Comparison of ENCODE assay signal across 11 mouse cellular contexts in the genomic region with DNA sequence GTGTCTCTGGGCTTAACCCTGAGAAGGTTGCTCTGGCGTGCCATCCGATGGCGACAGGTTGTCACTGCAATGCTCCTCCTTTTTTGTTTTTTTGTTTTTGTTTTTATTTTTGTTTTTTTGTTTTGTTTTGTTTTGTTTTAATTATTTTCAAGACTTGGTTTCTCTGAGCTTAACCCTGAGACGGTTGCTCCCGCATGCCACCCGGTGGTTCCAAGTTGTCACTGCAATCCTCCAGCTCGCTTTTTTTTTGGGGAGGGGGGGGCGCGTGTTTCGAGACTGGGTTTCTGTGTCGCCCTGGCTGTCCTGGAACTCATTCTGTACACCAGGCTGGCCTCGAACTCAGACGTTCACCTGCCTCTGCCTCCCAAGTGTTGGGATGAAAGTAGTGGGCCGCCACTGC.
A peak's percentile ranks its signal among the peaks of the same experiment; 100 is the strongest.
DNase-seq lines count a peak whose midpoint lies in the region; ATAC-seq lines count a peak whose summit lies in the region.
"Had no signal": no experiment of that assay in that cellular context is flagged by ENCODE, and none has a peak within 500 bp of the region (broad histone marks: within the 10 kb centered on the region; RNA-seq: fewer than 3 reads in every experiment).

No protein-coding gene starts in this region.

- ATAC-seq in hindbrain, embryonic 11.5 days (ENCODE audit: low FRiP score): no peak
- ATAC-seq in embryonic facial prominence, embryonic 13.5 days (ENCODE audit: insufficient number of reproducible peaks, insufficient read depth, low FRiP score, low TSS enrichment, low read depth): no peak
- no peak for ATAC-seq in midbrain, embryonic 12.5 days (ENCODE audit: low FRiP score, low read depth)
- no peak for ATAC-seq in megakaryocyte progenitor cell, adult 5-6 weeks (replicated peaks; ENCODE audit: poor library complexity)

- no peak for DNase-seq in hindbrain, embryonic 10.5 days (ENCODE audit: low spot score)
- no peak for DNase-seq in hindbrain, embryonic 11.5 days (ENCODE audit: low spot score)
- peak; percentile 25 for DNase-seq in ES-CJ7 (ENCODE audit: low read depth, low spot score)
- DNase-seq in gastrocnemius, postnatal 25 days: no peak
- DNase-seq: kidney, adult 8-10 months; lung, embryonic 14.5 days; right cerebral cortex, postnatal 4 days had no signal

- 0 out of 2 replicates have a peak overlapping the region, but pooled peaks have one; percentile 16 for H3K4me3 ChIP-seq in hindbrain, embryonic 10.5 days
- H3K4me3 ChIP-seq in hindbrain, embryonic 11.5 days (ENCODE audit: low read depth, low read length): no peak overlapping the region
- H3K4me3 ChIP-seq in embryonic facial prominence, embryonic 13.5 days: no peak overlapping the region
- no peak overlapping the region for H3K4me3 ChIP-seq in midbrain, embryonic 12.5 days
- H3K4me3 ChIP-seq: erythroblast, embryonic 14.5 days had no signal

- H3K36me3 ChIP-seq in hindbrain, embryonic 10.5 days: no peaks in the 10 kb centered on the region
- H3K36me3 ChIP-seq in hindbrain, embryonic 11.5 days (ENCODE audit: control insufficient read depth, insufficient read depth, low read length): no peaks in the 10 kb centered on the region
- no peaks in the 10 kb centered on the region for H3K36me3 ChIP-seq in embryonic facial prominence, embryonic 13.5 days
- no peaks in the 10 kb centered on the region for H3K36me3 ChIP-seq in midbrain, embryonic 12.5 days

- H3K4me1 ChIP-seq in hindbrain, embryonic 10.5 days (replicated peaks): no peaks in the 10 kb centered on the region
- H3K4me1 ChIP-seq in hindbrain, embryonic 11.5 days (replicated peaks; ENCODE audit: control insufficient read depth, insufficient read depth, low read length): no peaks in the 10 kb centered on the region
- no peaks in the 10 kb centered on the region for H3K4me1 ChIP-seq in embryonic facial prominence, embryonic 13.5 days
- no peaks in the 10 kb centered on the region for H3K4me1 ChIP-seq in midbrain, embryonic 12.5 days

- H3K9ac ChIP-seq in hindbrain, embryonic 11.5 days (ENCODE audit: low read depth, low read length): no peak overlapping the region
- no peak overlapping the region for H3K9ac ChIP-seq in embryonic facial prominence, embryonic 13.5 days
- H3K9ac ChIP-seq in midbrain, embryonic 12.5 days (replicated peaks): no peak overlapping the region
- H3K9ac ChIP-seq: lung, embryonic 14.5 days had no signal

- no peak overlapping the region for H3K4me2 ChIP-seq in hindbrain, embryonic 11.5 days (replicated peaks; ENCODE audit: low read depth, low read length)
- H3K4me2 ChIP-seq in embryonic facial prominence, embryonic 13.5 days: 0 out of 2 replicates have a peak overlapping the region, but pooled peaks have one; percentile 18
- H3K4me2 ChIP-seq in midbrain, embryonic 12.5 days (replicated peaks): peak overlapping the region; percentile 31
- H3K4me2 ChIP-seq: lung, embryonic 14.5 days had no signal

- 57% methylated on average over 14 of the region's 14 CpGs for WGBS in hindbrain, embryonic 10.5 days
- 57% methylated on average over 14 of the region's 14 CpGs for WGBS in hindbrain, embryonic 11.5 days
- 65% methylated on average over 14 of the region's 14 CpGs for WGBS in embryonic facial prominence, embryonic 13.5 days
- 73% methylated on average over 14 of the region's 14 CpGs for WGBS in midbrain, embryonic 12.5 days

- peaks cover 49% of the 10 kb centered on the region for H3K9me3 ChIP-seq in hindbrain, embryonic 10.5 days
- H3K9me3 ChIP-seq in hindbrain, embryonic 11.5 days (ENCODE audit: control insufficient read depth, low read length): 0 out of 2 replicates have a peak, but pooled peaks cover 2% of the 10 kb centered on the region
- H3K9me3 ChIP-seq in embryonic facial prominence, embryonic 13.5 days: peaks cover 19% of the 10 kb centered on the region
- H3K9me3 ChIP-seq in midbrain, embryonic 12.5 days: peaks cover 14% of the 10 kb centered on the region

- no peaks in the 10 kb centered on the region for H3K27me3 ChIP-seq in hindbrain, embryonic 10.5 days (ENCODE audit: insufficient read depth, poor library complexity, severe bottlenecking)
- no peaks in the 10 kb centered on the region for H3K27me3 ChIP-seq in hindbrain, embryonic 11.5 days (ENCODE audit: control insufficient read depth, insufficient read depth, low read length)
- H3K27me3 ChIP-seq in embryonic facial prominence, embryonic 13.5 days: no peaks in the 10 kb centered on the region
- no peaks in the 10 kb centered on the region for H3K27me3 ChIP-seq in midbrain, embryonic 12.5 days

- no peak overlapping the region for H3K27ac ChIP-seq in hindbrain, embryonic 10.5 days
- no peak overlapping the region for H3K27ac ChIP-seq in hindbrain, embryonic 11.5 days (ENCODE audit: low read depth, low read length)
- H3K27ac ChIP-seq in embryonic facial prominence, embryonic 13.5 days: no peak overlapping the region
- H3K27ac ChIP-seq in midbrain, embryonic 12.5 days (replicated peaks): no peak overlapping the region
